Mouse (Mus musculus) Patski (cell line): ENCODE measurements around the gene Dgkq. TPM values are rescaled to one million over a fixed set of nuclear protein-coding genes. Genes with fewer than 3 reads are reported as not detected.

Source experiments
- ATAC-seq: fragments of 100-300 bp; one replicate; pipeline ENCODE4 v1.8.0; 2021
- CTCF ChIA-PET: fragments of 350-600 bp; sonication (Branson Sonifier 250); formaldehyde crosslinking; loops from one replicate; lab custom pipeline; 2022; ENCODE audit warnings: inconsistent platforms; lab: Charles Lee
- POLR2A ChIA-PET: fragments of 350-600 bp; sonication (Branson Sonifier 250); formaldehyde crosslinking; loops from one replicate; lab custom pipeline; 2022; ENCODE audit warnings: antibody characterized with exemption, inconsistent platforms; lab: Charles Lee
- DNase-seq: peaks from one replicate; pipeline ENCODE4 v3.0.0-alpha.2; 2011; ENCODE audit warnings: low read depth, low spot score
- H3K27me3 ChIP-seq: fragments of 371-371 bp; one replicate; pipeline ENCODE4 v1.5.1; 2021
- CTCF ChIP-seq: fragments of 100-300 bp; IDR thresholded peaks from one replicate; pipeline ENCODE4 v1.5.1; 2021
- in situ Hi-C: fragments of 300-500 bp; cut with MboI; formaldehyde crosslinking; loops from 3 replicates; pipeline ENCODE4 v1.11.1; 2018; ENCODE audit warnings: low pct_unique_long_range_greater_than_20kb, mixed read lengths
- polyA plus RNA-seq: library from polyadenylated mRNA; unstranded; gene quantifications from one replicate; pipeline ENCODE4 v1.2.3, GENCODE M21; 2021

Dgkq gene
- polyA plus RNA-seq, 1 experiment from 2014 or later: 29.8 TPM

DNA sequence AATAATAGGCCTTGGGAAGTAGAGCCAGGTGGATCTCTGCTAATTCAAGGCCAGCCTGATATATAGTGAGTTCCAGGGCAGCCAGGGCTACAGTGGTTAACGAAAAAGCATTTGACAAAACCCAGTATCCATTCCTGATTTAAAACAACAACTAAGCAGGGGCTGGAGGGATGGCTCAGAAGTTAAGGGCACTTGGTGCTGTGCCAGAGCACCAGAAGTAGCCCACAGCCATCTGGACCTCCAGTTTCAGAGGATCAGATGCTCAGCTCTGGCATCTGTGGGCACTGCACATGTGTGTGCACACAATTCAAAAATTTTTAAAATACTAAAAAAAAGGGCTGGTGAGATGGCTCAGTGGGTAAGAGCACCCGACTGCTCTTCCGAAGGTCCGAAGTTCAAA lies 35.8 kb downstream of the Dgkq start:
- in situ Hi-C loops: no loop called here
- POLR2A ChIA-PET: no interaction called here
- CTCF ChIA-PET: no interaction called here
- TF ChIP-seq CTCF: no peak
- ATAC-seq (no peak), DNase-seq (no peak)
- no peaks in the 10 kb centered on the region for H3K27me3 ChIP-seq

DNA sequence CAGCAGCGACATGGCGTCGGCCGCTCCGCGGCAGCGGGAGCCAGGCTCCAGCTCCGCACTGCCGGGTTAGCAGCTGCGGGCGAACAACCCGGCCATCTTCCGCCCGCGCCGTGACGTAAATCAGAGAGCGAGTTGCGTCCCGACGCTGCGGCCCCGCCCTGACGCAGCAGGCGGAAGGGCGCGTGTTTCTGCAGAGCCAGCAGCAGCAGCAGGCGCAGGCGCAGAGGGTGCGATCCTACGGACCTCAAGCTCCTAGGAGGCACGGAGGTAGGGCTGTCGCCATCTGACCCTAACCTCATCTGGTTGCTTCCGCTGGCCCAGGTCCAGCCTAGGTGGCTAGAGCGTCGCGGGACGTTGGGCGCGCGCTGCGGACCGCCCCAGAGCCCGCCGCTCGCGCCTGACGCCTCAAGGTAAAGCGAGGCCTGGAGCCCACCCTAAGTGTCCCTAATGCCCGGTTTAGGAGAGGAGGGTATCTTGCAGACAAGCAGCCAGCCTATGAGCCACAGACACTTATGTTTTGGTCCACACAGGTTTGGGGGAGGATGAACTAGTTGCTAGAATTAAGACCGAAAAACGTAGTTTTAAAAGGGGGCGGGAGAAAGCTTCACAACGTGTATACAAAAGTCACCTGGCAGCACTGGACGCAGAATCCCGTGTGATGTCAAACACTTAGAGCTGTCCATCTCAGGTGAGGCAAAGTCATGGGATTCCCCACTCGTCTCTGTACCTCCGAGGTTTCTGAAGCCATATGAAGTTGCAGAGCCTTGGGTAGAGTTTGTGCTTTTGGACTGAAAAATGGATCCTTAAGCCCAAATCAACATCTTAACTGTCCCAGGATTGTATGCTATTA lies 39.6 kb downstream of the Dgkq start, which contains the start of the genes Gak and Tmem175:
Gene Gak, minus strand, starts transcription at position 122 of the 850 bp plus-strand sequence.
Gene Tmem175, plus strand, starts transcription at position 137 of the 850 bp plus-strand sequence.
- ATAC-seq: peak; percentile 94

DNA sequence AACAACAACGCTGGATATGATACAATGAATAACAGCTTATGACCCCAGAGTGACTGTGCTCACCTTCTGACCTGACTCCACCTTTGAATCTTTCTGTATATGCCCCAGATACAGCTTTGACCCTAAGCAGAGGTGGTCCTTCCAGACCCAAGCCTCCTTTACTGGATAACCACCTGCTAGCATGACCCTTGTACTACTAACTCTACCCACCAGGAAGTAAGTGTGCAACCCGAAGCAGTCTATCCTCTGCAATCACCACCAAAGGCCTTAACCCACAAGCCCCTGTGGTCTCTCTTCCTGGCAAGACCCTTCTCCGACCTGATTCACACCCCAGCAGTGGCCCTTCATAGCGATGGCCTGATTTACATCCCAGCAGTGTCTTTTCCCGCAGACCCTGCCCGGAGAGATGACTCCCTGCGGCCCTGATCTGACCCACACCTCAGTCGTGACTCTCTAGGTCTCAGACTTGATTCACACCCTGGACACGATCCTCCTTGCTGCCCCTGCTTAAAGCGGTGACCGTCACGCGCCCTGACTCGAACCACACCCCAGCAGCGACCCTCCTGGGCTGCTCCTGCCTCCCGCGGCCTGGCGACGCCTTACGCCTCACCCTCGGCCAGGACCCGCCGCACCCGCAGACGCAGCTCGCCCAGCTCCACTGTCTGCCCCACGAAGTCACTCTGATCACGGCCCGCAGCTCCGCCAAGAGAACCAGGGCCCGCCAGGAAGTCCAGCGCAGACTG lies 40.4 kb downstream of the Dgkq start:
- in situ Hi-C loops: no loop called here
- no peak for TF ChIP-seq CTCF
- ChIA-PET POLR2A (interaction anchor here (0.7 to 1.1 kb wide), 3 partner anchors 28 to 87 kb away, joined by 3 read pairs; partner anchors contain the start of gene Dgkq), CTCF (interaction anchor here (1.4 kb wide), 2 partner anchors 10 to 41 kb away, joined by 3 to 5 read pairs; no protein-coding TSS in a partner anchor)
- peak; percentile 72 for ATAC-seq
- DNase-seq: no peak
- no peaks in the 10 kb centered on the region for H3K27me3 ChIP-seq

More for the DNA sequence above, 39.6 kb downstream of the Dgkq start, which contains the start of the genes Gak and Tmem175:
- ChIA-PET CTCF (interaction anchor here (1.0 to 1.6 kb wide), 4 partner anchors 8 to 42 kb away, joined by 3 to 5 read pairs (median 3); no protein-coding TSS in a partner anchor), POLR2A (interaction anchor here (0.8 to 1.2 kb wide), 3 partner anchors 12 to 40 kb away, joined by 3 to 9 read pairs (median 3); partner anchors contain the start of gene Dgkq)
- in situ Hi-C loops: no loop called here
- DNase-seq: peak; percentile 59
- TF ChIP-seq CTCF: no peak
- H3K27me3 ChIP-seq: no peaks in the 10 kb centered on the region

DNA sequence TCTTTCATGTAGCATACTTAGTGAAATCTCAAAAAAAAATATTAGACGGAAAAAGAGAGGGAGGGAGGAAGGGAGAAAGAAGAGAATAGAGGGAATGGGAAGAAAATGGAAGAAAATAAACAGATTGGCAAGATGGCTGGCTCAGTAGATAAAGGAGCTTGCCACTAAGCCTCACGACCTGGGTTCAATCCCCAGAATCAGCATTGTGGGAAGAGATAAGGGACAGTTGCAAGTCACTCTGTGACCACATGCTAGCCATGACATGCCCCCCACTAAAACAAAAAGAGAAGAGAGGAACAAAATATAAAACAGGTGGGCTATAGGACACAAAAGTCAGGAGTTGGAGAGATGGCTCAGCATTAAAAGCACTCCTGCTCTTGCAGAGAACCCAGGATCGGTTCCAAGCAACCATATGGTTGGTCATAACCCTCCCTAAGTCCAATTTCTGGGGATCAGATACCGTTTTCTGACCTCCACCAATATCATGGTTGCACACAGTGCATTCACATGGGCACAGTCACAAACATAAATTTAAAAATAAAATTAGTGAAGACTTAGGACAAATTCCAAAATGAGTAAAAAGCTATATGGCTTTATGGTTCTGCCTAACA lies 43.3 kb downstream of the Dgkq start:
- POLR2A ChIA-PET: no interaction called here

DNA sequence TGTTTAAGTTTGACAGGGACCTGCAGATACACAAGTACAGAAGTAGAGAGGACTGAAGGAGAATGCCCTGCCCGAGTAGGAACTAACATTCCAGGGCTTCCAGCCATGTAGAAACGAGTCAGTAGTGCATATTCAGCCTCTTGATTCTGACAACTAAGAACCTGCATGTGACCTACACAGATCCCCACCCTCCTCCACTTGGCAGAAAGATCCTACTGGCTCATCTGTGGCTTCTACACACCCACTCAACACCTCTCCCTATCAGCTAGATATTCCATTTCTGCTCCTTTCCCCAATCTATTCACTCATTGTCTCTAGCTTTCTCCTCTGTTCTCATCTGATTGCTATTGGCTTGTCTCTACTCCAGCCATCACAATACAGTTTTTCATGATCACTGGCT lies 47.6 kb downstream of the Dgkq start:
- ATAC-seq: no peak
- DNase-seq: no peak
- H3K27me3 ChIP-seq: no peaks in the 10 kb centered on the region

More for the DNA sequence above, 43.3 kb downstream of the Dgkq start:
- in situ Hi-C loops: no loop called here
- DNase-seq (no peak), ATAC-seq (no peak)
- H3K27me3 ChIP-seq: no peaks in the 10 kb centered on the region
- no peak for TF ChIP-seq CTCF
- CTCF ChIA-PET: interaction anchor here (1.4 to 2.0 kb wide), 2 partner anchors 11 to 24 kb away, joined by 3 to 6 read pairs; no protein-coding TSS in a partner anchor

GRCm38 (mm10) chr5:108610426-108610825 lies 59.0 kb downstream of the Dgkq start:
- POLR2A ChIA-PET: interaction anchor here (1.2 kb wide), 1 partner anchor 50 kb away, joined by 3 read pairs; the partner anchor contains the start of gene Idua
- no peak for TF ChIP-seq CTCF
- in situ Hi-C loops: no loop called here
- DNase-seq (no peak), ATAC-seq (no peak)
- CTCF ChIA-PET: interaction anchor here (1.7 kb wide), 1 partner anchor 10 kb away, joined by 4 read pairs; no protein-coding TSS in a partner anchor
- H3K27me3 ChIP-seq: no peaks in the 10 kb centered on the region

More for the DNA sequence above, 47.6 kb downstream of the Dgkq start:
- no peak for TF ChIP-seq CTCF
- in situ Hi-C loops: no loop called here
- CTCF ChIA-PET: no interaction called here
- POLR2A ChIA-PET: no interaction called here

DNA sequence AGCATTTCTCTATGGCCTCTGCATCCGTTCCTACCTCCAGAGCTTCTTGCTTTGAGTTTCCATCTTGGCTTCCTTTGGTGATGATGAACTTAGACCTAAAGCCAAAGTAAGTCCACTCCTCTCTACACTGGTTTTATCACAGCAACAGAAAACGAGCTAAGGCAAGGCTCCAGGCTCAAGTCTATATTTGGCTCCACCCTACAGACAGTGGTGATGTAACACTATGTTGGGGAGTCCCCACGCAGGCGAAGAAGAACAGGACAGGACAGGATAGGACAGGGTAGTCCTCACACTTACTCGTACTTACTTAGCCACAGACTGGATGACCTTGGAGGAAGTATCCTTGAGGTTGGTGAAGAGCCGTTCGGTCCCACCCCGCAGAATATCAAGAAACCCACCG lies 66.9 kb downstream of the Dgkq start:
- in situ Hi-C loops: no loop called here
- no peak for TF ChIP-seq CTCF
- ATAC-seq (no peak), DNase-seq (no peak)
- ChIA-PET POLR2A (no interaction called here), CTCF (interaction anchor here (1.2 kb wide), 1 partner anchor 117 kb away, joined by 4 read pairs; no protein-coding TSS in a partner anchor)
- no peaks in the 10 kb centered on the region for H3K27me3 ChIP-seq

- no peak for DNase-seq
- no peak for TF ChIP-seq CTCF
- CTCF ChIA-PET: interaction anchor here (1.4 kb wide), 3 partner anchors 9 to 115 kb away, joined by 3 to 4 read pairs (median 3); no protein-coding TSS in a partner anchor
- in situ Hi-C loops: no loop called here
- H3K27me3 ChIP-seq: no peaks in the 10 kb centered on the region
- no peak for ATAC-seq
- POLR2A ChIA-PET: no interaction called here
Measured at GRCm38 (mm10) chr5:108599923-108600322, 69.5 kb downstream of the Dgkq start.

Other genes with a start within 250 kb of the Dgkq start
- gene Atp5k, start 235.2 kb downstream of the Dgkq start, polyA plus RNA-seq: 817 TPM
- 1.1 TPM for gene Mfsd7a, start 220.8 kb downstream of the Dgkq start, polyA plus RNA-seq
- gene Pcgf3, start 208.4 kb downstream of the Dgkq start, polyA plus RNA-seq: 42.5 TPM
- gene Cplx1, start 119.6 kb downstream of the Dgkq start, polyA plus RNA-seq: not detected
- 133 TPM for gene Gak, start 39.9 kb downstream of the Dgkq start, polyA plus RNA-seq
- gene Tmem175, start 39.9 kb downstream of the Dgkq start, polyA plus RNA-seq: 37.2 TPM
- gene Idua, start 9.3 kb downstream of the Dgkq start, polyA plus RNA-seq: 10.4 TPM
- gene Slc26a1, start 5.9 kb upstream of the Dgkq start, polyA plus RNA-seq: 0.42 TPM
- 57.6 TPM for gene Fgfrl1, start 22.7 kb upstream of the Dgkq start, polyA plus RNA-seq
- gene Rnf212, start 105.3 kb upstream of the Dgkq start, polyA plus RNA-seq: not detected
- not detected for gene Tmed11, start 125.7 kb upstream of the Dgkq start, polyA plus RNA-seq
- not detected for gene Vmn2r8, start 139.2 kb upstream of the Dgkq start, polyA plus RNA-seq
- gene Vmn2r9, start 182.9 kb upstream of the Dgkq start, polyA plus RNA-seq: not detected